In genomic region chr7:46111938-46112337, GRCm38 (mm10) we compare ENCODE assay signal across 21 mouse cellular contexts. TPM values are rescaled to one million over a fixed set of nuclear protein-coding genes. Genes with fewer than 3 reads are reported as not detected.
DNase-seq lines count a peak whose midpoint lies in the region; ATAC-seq and TF ChIP-seq lines count a peak whose summit lies in the region.
"Had no signal": no experiment of that assay in that cellular context is flagged by ENCODE, and none has a peak within 500 bp of the region (broad histone marks: within the 10 kb centered on the region; RNA-seq: fewer than 3 reads in every experiment).

No protein-coding gene starts in this region.

- H3K36me3 ChIP-seq in heart, embryonic 10.5 days: no peaks in the 10 kb centered on the region
- no peaks in the 10 kb centered on the region for H3K36me3 ChIP-seq in heart, embryonic 13.5 days
- no peaks in the 10 kb centered on the region for H3K36me3 ChIP-seq in heart, postnatal 0 days (replicated peaks; ENCODE audit: control insufficient read depth, insufficient read depth, low read length)
- no peaks in the 10 kb centered on the region for H3K36me3 ChIP-seq in intestine, embryonic 16.5 days (ENCODE audit: control insufficient read depth, insufficient read depth, low read length)
- H3K36me3 ChIP-seq: embryonic facial prominence, embryonic 13.5 days; forebrain, embryonic 12.5 days; G1E; hindbrain, embryonic 10.5 days; intestine, embryonic 15.5 days; kidney, embryonic 15.5 days had no signal

- no peak for ATAC-seq in heart, embryonic 13.5 days (ENCODE audit: extremely low read depth, insufficient number of reproducible peaks, low FRiP score, low TSS enrichment)
- ATAC-seq in heart, postnatal 0 days (ENCODE audit: insufficient read depth, low read depth): peak; percentile 66
- ATAC-seq in intestine, embryonic 16.5 days: no peak
- ATAC-seq: CD4-positive, CD25-positive, alpha-beta regulatory T cell, adult 4 months; forebrain, embryonic 16.5 days; intestine, embryonic 15.5 days had no signal

- H3K9me3 ChIP-seq in heart, embryonic 10.5 days: no peaks in the 10 kb centered on the region
- no peaks in the 10 kb centered on the region for H3K9me3 ChIP-seq in heart, embryonic 13.5 days
- H3K9me3 ChIP-seq in heart, postnatal 0 days (replicated peaks; ENCODE audit: control insufficient read depth, low read length): no peaks in the 10 kb centered on the region
- no peaks in the 10 kb centered on the region for H3K9me3 ChIP-seq in intestine, embryonic 16.5 days (ENCODE audit: control insufficient read depth, low read length)
- H3K9me3 ChIP-seq: embryonic facial prominence, embryonic 13.5 days; forebrain, embryonic 12.5 days; G1E; hindbrain, embryonic 10.5 days; intestine, embryonic 15.5 days; kidney, embryonic 15.5 days had no signal

- 40% methylated on average over 6 of the region's 6 CpGs for WGBS in heart, embryonic 10.5 days
- 34% methylated on average over 6 of the region's 6 CpGs for WGBS in heart, embryonic 13.5 days
- WGBS in heart, postnatal 0 days: 24% methylated on average over 6 of the region's 6 CpGs
- WGBS in intestine, embryonic 16.5 days: 79% methylated on average over 6 of the region's 6 CpGs

- peak overlapping the region; percentile 14; the same call in 1 of the 2 replicates for H3K4me2 ChIP-seq in heart, embryonic 13.5 days
- no peak overlapping the region for H3K4me2 ChIP-seq in heart, postnatal 0 days (ENCODE audit: low read depth, low read length)
- no peak overlapping the region for H3K4me2 ChIP-seq in intestine, embryonic 16.5 days (ENCODE audit: low read depth, low read length)
- H3K4me2 ChIP-seq: embryonic facial prominence, embryonic 13.5 days; forebrain, embryonic 12.5 days; hindbrain, embryonic 14.5 days; intestine, embryonic 15.5 days; kidney, embryonic 15.5 days had no signal

- peak overlapping the region; percentile 45; the same call in 1 of the 2 replicates for H3K9ac ChIP-seq in heart, embryonic 13.5 days
- no peak overlapping the region for H3K9ac ChIP-seq in heart, postnatal 0 days (replicated peaks; ENCODE audit: low read depth, low read length)
- H3K9ac ChIP-seq in intestine, embryonic 16.5 days (ENCODE audit: low read depth, low read length): no peak overlapping the region
- H3K9ac ChIP-seq: embryonic facial prominence, embryonic 13.5 days; forebrain, embryonic 12.5 days; hindbrain, embryonic 14.5 days; intestine, embryonic 15.5 days; kidney, embryonic 15.5 days had no signal

- no peak overlapping the region for H3K4me3 ChIP-seq in heart, embryonic 10.5 days
- H3K4me3 ChIP-seq in heart, embryonic 13.5 days: no peak overlapping the region
- H3K4me3 ChIP-seq in heart, postnatal 0 days (ENCODE audit: low read depth, low read length): no peak overlapping the region
- no peak overlapping the region for H3K4me3 ChIP-seq in intestine, embryonic 16.5 days (ENCODE audit: low read length)
- H3K4me3 ChIP-seq: embryonic facial prominence, embryonic 13.5 days; forebrain, embryonic 12.5 days; hindbrain, embryonic 10.5 days; intestine, embryonic 15.5 days; kidney, embryonic 15.5 days had no signal

- H3K27me3 ChIP-seq in heart, embryonic 10.5 days (ENCODE audit: insufficient read depth, poor library complexity, severe bottlenecking): peaks cover 14% of the 10 kb centered on the region
- H3K27me3 ChIP-seq in heart, embryonic 13.5 days (replicated peaks): peaks cover 3% of the 10 kb centered on the region; the same call in 1 of the 2 replicates
- no peaks in the 10 kb centered on the region for H3K27me3 ChIP-seq in heart, postnatal 0 days (ENCODE audit: control insufficient read depth, insufficient read depth, low read length)
- no peaks in the 10 kb centered on the region for H3K27me3 ChIP-seq in intestine, embryonic 16.5 days (replicated peaks; ENCODE audit: control insufficient read depth, insufficient read depth, low read length)
- H3K27me3 ChIP-seq: embryonic facial prominence, embryonic 13.5 days; forebrain, embryonic 12.5 days; intestine, embryonic 15.5 days; kidney, embryonic 15.5 days had no signal

- TF ChIP-seq EP300 in heart, postnatal 0 days (IDR thresholded peaks at IDR 0.05; ENCODE audit: low read depth): no peak

- no peak for TF ChIP-seq CTCF in heart, postnatal 0 days (IDR thresholded peaks at IDR 0.05; ENCODE audit: low read depth)

- H3K4me1 ChIP-seq in heart, embryonic 10.5 days: peaks cover 72% of the 10 kb centered on the region
- H3K4me1 ChIP-seq in heart, embryonic 13.5 days: peaks cover 62% of the 10 kb centered on the region
- H3K4me1 ChIP-seq in heart, postnatal 0 days (ENCODE audit: control insufficient read depth, insufficient read depth): peaks cover 59% of the 10 kb centered on the region
- no peaks in the 10 kb centered on the region for H3K4me1 ChIP-seq in intestine, embryonic 16.5 days (ENCODE audit: control insufficient read depth, insufficient read depth, low read length)
- H3K4me1 ChIP-seq: intestine, embryonic 15.5 days had no signal

- peak overlapping the region; percentile 84 for H3K27ac ChIP-seq in heart, embryonic 10.5 days
- H3K27ac ChIP-seq in heart, embryonic 13.5 days (replicated peaks): peak overlapping the region; percentile 62
- H3K27ac ChIP-seq in heart, postnatal 0 days (ENCODE audit: low read depth): peak overlapping the region; percentile 76
- no peak overlapping the region for H3K27ac ChIP-seq in intestine, embryonic 16.5 days (ENCODE audit: low read length)
- H3K27ac ChIP-seq: embryonic facial prominence, embryonic 13.5 days; forebrain, embryonic 12.5 days; hindbrain, embryonic 10.5 days; hindbrain, embryonic 14.5 days; intestine, embryonic 15.5 days; kidney, embryonic 15.5 days had no signal

- DNase-seq in heart, embryonic 10.5 days (ENCODE audit: low spot score): no peak
- DNase-seq in heart, adult 11 months: no peak
- DNase-seq in A20 (ENCODE audit: low read depth, low spot score): peak; percentile 14
- DNase-seq in heart, postnatal 0 days (ENCODE audit: low spot score): peak; percentile 61
- no peak for DNase-seq in layer of hippocampus, postnatal 14 days (ENCODE audit: low spot score in 2 of 2)
- DNase-seq: B cell, adult 2 months; cerebellum, adult 9-10 months; cerebellum, postnatal 25 days; kidney, adult 2 months had no signal

RNA-seq across cellular contexts. Expression of gene Kcnj11, which starts 11.4 kb away (rescaled TPM):
- polyA plus RNA-seq in heart, embryonic 10.5 days (2016; fragmentation: Nextera tagmentation; extraction: Ambion mirVana): 3.2 and 7.2 TPM in 2 replicates
- polyA plus RNA-seq in heart, embryonic 13.5 days (2015; fragmentation: Nextera tagmentation; extraction: Ambion mirVana): 5.3 and 7.1 TPM in 2 replicates
- 72.0 and 103 TPM in 2 replicates for total RNA-seq in heart, postnatal 0 days (2014; rRNA removed; ENCODE audit: low replicate concordance)
- polyA plus RNA-seq in heart, postnatal 0 days (2015; fragmentation: Nextera tagmentation; extraction: Ambion mirVana): 14.4 and 14.6 TPM in 2 replicates
- polyA plus RNA-seq in intestine, embryonic 16.5 days (2015; fragmentation: Nextera tagmentation; extraction: Ambion mirVana): 0.55 and 0.65 TPM in 2 replicates
- total RNA-seq in layer of hippocampus, postnatal 14 days (2021): 10 to 100 TPM; 19.4 to 21.3 TPM
- total RNA-seq: G1E; granulocyte monocyte progenitor cell, adult 5-6 weeks had no signal
- polyA plus RNA-seq: CD4-positive, CD25-positive, alpha-beta regulatory T cell, adult 4 months; G1E had no signal

Comparison
In these comparisons a context has a peak if more than half of its experiments do, and no peak if none do; other contexts are left out.
1. DNase-seq: peak in A20 (single experiment) and heart, postnatal 0 days (single experiment); none in heart, embryonic 10.5 days (single experiment), heart, adult 11 months (single experiment) and layer of hippocampus, postnatal 14 days (0 of 2).